Mouse (Mus musculus) megakaryocyte-erythroid progenitor cell, adult 5-6 weeks (primary cell): ENCODE results near the gene Rasa1. TPM values are rescaled to one million over a fixed set of nuclear protein-coding genes. Genes with fewer than 3 reads are reported as not detected.

Experiments
- ATAC-seq: replicated peaks from 2 replicates; pipeline ENCODE4 v1.8.0; 2016; ENCODE audit warnings: mild to moderate bottlenecking, inconsistent platforms; ENCODE audit not compliant: severe bottlenecking, poor library complexity, low FRiP score, low TSS enrichment
- total RNA-seq, 2 experiments: library from RNA; stranded (forward) in 1 of 2; stranded (reverse) in 1 of 2; fragments of 200-1000, 215-1000 nt in 1 of 2; fragments of >200 nt in 1 of 2; fragmentation: Nextera tagmentation in 1 of 2; gene quantifications; 2 replicates each; pipeline ENCODE4 v1.2.3; 2014 to 2017

Rasa1 gene
- total RNA-seq (2014; fragmentation: Nextera tagmentation), result 49.3 and 88.5 TPM in 2 replicates
- 70.5 and 98.9 TPM in 2 replicates for total RNA-seq (2017)

- ATAC-seq, result peak; percentile 91
Observed at GRCm38 (mm10) chr13:85288843-85289713, at the start of gene Rasa1. Rasa1 (minus strand) TSS chr13:85289130.

- no peak for ATAC-seq
Observed at GRCm38 (mm10) chr13:85311547-85311946, 22.6 kb upstream of the Rasa1 start.

- ATAC-seq, result no peak
Observed at GRCm38 (mm10) chr13:85310968-85311367, 22.0 kb upstream of the Rasa1 start.

GRCm38 (mm10) chr13:85310483-85310882 lies 21.6 kb upstream of the Rasa1 start:
- ATAC-seq, result no peak

GRCm38 (mm10) chr13:85306039-85306438 lies 17.1 kb upstream of the Rasa1 start:
- no peak for ATAC-seq

- ATAC-seq, result no peak
Observed at GRCm38 (mm10) chr13:85290651-85291050, 1.7 kb upstream of the Rasa1 start.

- no peak for ATAC-seq
Observed at GRCm38 (mm10) chr13:85288574-85288842, 422 bp downstream of the Rasa1 start.

- ATAC-seq, result 0 out of 2 replicates have a peak, but pooled peaks have one; percentile 16
Observed at GRCm38 (mm10) chr13:85287876-85288573, 905 bp downstream of the Rasa1 start.

- ATAC-seq, result no peak; the same call in 1 of the 2 replicates
Observed at GRCm38 (mm10) chr13:85282626-85283025, 6.3 kb downstream of the Rasa1 start.

GRCm38 (mm10) chr13:85278951-85279350 lies 10.0 kb downstream of the Rasa1 start:
- ATAC-seq, result peak; percentile 92

- no peak for ATAC-seq
Observed at GRCm38 (mm10) chr13:85274572-85274971, 14.4 kb downstream of the Rasa1 start.

- no peak for ATAC-seq
Observed at GRCm38 (mm10) chr13:85273788-85274187, 15.1 kb downstream of the Rasa1 start.

- no peak for ATAC-seq
Observed at GRCm38 (mm10) chr13:85238760-85239159, 50.2 kb downstream of the Rasa1 start.

GRCm38 (mm10) chr13:85218656-85219055 lies 70.3 kb downstream of the Rasa1 start:
- 0 out of 2 replicates have a peak, but pooled peaks have one; percentile 71 for ATAC-seq

- ATAC-seq, result no peak
Observed at GRCm38 (mm10) chr13:85210353-85210752, 78.6 kb downstream of the Rasa1 start.

GRCm38 (mm10) chr13:85208656-85209055 lies 80.3 kb downstream of the Rasa1 start:
- ATAC-seq, result no peak

- ATAC-seq, result peak; percentile 90
Observed at GRCm38 (mm10) chr13:85207493-85207892, 81.4 kb downstream of the Rasa1 start.

- ATAC-seq, result no peak
Observed at GRCm38 (mm10) chr13:85191253-85191652, 97.7 kb downstream of the Rasa1 start.

GRCm38 (mm10) chr13:85189644-85190121 lies 99.2 kb downstream of the Rasa1 start:
- peak; percentile 72 for ATAC-seq

GRCm38 (mm10) chr13:85188903-85189643 lies 99.9 kb downstream of the Rasa1 start, which contains the start of gene Ccnh:
Ccnh (plus strand) TSS chr13:85189408.
- peak; percentile 99 for ATAC-seq
